Mouse (Mus musculus): ENCODE data around the gene Nrcam.
A peak's percentile ranks its signal among the peaks of the same experiment; 100 is the strongest.

Gene Nrcam

GRCm38 (mm10) chr12:44515066-44515465, 186.4 kb downstream of the Nrcam start:
- peak; percentile 33 for DNase-seq (ENCODE audit: low read depth, low spot score)

GRCm38 (mm10) chr12:44519440-44520141, 190.9 kb downstream of the Nrcam start:
- no peak for DNase-seq (ENCODE audit: low read depth, low spot score)

- no peak for DNase-seq (ENCODE audit: low read depth, low spot score)
Observed at GRCm38 (mm10) chr12:44521496-44521895, 192.8 kb downstream of the Nrcam start.

- no peak for DNase-seq (ENCODE audit: low read depth, low spot score)
Observed at GRCm38 (mm10) chr12:44524621-44525565, 196.2 kb downstream of the Nrcam start.

- no peak for DNase-seq (ENCODE audit: low read depth, low spot score)
Observed at GRCm38 (mm10) chr12:44528391-44529016, 199.8 kb downstream of the Nrcam start.

GRCm38 (mm10) chr12:44532337-44533113, 203.8 kb downstream of the Nrcam start:
- DNase-seq (ENCODE audit: low read depth, low spot score), result peak; percentile 50

GRCm38 (mm10) chr12:44534100-44534633, 205.5 kb downstream of the Nrcam start:
- no peak for DNase-seq (ENCODE audit: low read depth, low spot score)

GRCm38 (mm10) chr12:44535623-44536022, 206.9 kb downstream of the Nrcam start:
- DNase-seq (ENCODE audit: low read depth, low spot score), result no peak

- peak; percentile 54 for DNase-seq (ENCODE audit: low read depth, low spot score)
Observed at GRCm38 (mm10) chr12:44547721-44548369, 219.2 kb downstream of the Nrcam start.

GRCm38 (mm10) chr12:44548465-44548864, 219.8 kb downstream of the Nrcam start:
- DNase-seq (ENCODE audit: low read depth, low spot score), result no peak

- DNase-seq (ENCODE audit: low read depth, low spot score), result no peak
Observed at GRCm38 (mm10) chr12:44551614-44552013, 222.9 kb downstream of the Nrcam start.

GRCm38 (mm10) chr12:44554051-44554450, 225.4 kb downstream of the Nrcam start:
- DNase-seq (ENCODE audit: low read depth, low spot score), result no peak

GRCm38 (mm10) chr12:44554808-44555207, 226.1 kb downstream of the Nrcam start:
- DNase-seq (ENCODE audit: low read depth, low spot score), result no peak

- no peak for DNase-seq (ENCODE audit: low read depth, low spot score)
Observed at GRCm38 (mm10) chr12:44560002-44560401, 231.3 kb downstream of the Nrcam start.

- no peak for DNase-seq (ENCODE audit: low read depth, low spot score)
Observed at GRCm38 (mm10) chr12:44570070-44570469, 241.4 kb downstream of the Nrcam start.

GRCm38 (mm10) chr12:44572664-44573063, 244.0 kb downstream of the Nrcam start:
- peak; percentile 28 for DNase-seq (ENCODE audit: low read depth, low spot score)

- peak; percentile 27 for DNase-seq (ENCODE audit: low read depth, low spot score)
Observed at GRCm38 (mm10) chr12:44574167-44574566, 245.5 kb downstream of the Nrcam start.

- no peak for DNase-seq (ENCODE audit: low read depth, low spot score)
Observed at GRCm38 (mm10) chr12:44601410-44602149, 272.9 kb downstream of the Nrcam start.

- DNase-seq (ENCODE audit: low read depth, low spot score), result no peak
Observed at GRCm38 (mm10) chr12:44602269-44602957, 273.7 kb downstream of the Nrcam start.
